Mouse (Mus musculus) forebrain, embryonic 10.5 days (tissue): ENCODE data around the gene Scyl1. TPM values are rescaled to one million over a fixed set of nuclear protein-coding genes. Genes with fewer than 3 reads are reported as not detected.

Source experiments
- DNase-seq: peaks from one replicate; pipeline ENCODE4 v3.0.0-alpha.2; 2017; ENCODE audit warnings: low spot score; ENCODE audit errors: extremely low spot score
- H3K27ac ChIP-seq: fragments of 300-500 bp; sonication (generic); 2 replicates; pipeline ENCODE4 v1.5.1; 2016; ENCODE audit warnings: mild to moderate bottlenecking
- H3K27me3 ChIP-seq: fragments of 300-500 bp; sonication (generic); 2 replicates; pipeline ENCODE4 v1.6.1; 2016; ENCODE audit warnings: mild to moderate bottlenecking; ENCODE audit not compliant: poor library complexity, severe bottlenecking
- H3K36me3 ChIP-seq: fragments of 300-500 bp; sonication (generic); replicated peaks from 2 replicates; pipeline ENCODE4 v1.6.1; 2016; ENCODE audit warnings: mild to moderate bottlenecking, moderate library complexity
- H3K4me1 ChIP-seq: fragments of 300-500 bp; sonication (generic); 2 replicates; pipeline ENCODE4 v1.6.1; 2016
- H3K4me3 ChIP-seq: fragments of 300-500 bp; sonication (generic); 2 replicates; pipeline ENCODE4 v1.5.1; 2016; ENCODE audit warnings: mild to moderate bottlenecking, moderate library complexity
- H3K9me3 ChIP-seq: fragments of 300-500 bp; sonication (generic); 2 replicates; pipeline ENCODE4 v1.6.1; 2016; ENCODE audit warnings: mild to moderate bottlenecking, moderate library complexity
- WGBS: fragments of 180-500 bp; shearing (Covaris S2); methylation state at CpG from one replicate; pipeline ENCODE4 v1.1.7; 2016; 5-methylcytosine and 5-hydroxymethylcytosine counted together
- polyA plus RNA-seq: library from polyadenylated mRNA; unstranded; fragments of >200 nt; fragmentation: Nextera tagmentation; extraction: Ambion mirVana; gene quantifications from 2 replicates; pipeline ENCODE4 v1.2.1, GENCODE M21; 2016

The Scyl1 gene
- polyA plus RNA-seq, 1 experiment from 2014 or later: 64.6 TPM

DNA sequence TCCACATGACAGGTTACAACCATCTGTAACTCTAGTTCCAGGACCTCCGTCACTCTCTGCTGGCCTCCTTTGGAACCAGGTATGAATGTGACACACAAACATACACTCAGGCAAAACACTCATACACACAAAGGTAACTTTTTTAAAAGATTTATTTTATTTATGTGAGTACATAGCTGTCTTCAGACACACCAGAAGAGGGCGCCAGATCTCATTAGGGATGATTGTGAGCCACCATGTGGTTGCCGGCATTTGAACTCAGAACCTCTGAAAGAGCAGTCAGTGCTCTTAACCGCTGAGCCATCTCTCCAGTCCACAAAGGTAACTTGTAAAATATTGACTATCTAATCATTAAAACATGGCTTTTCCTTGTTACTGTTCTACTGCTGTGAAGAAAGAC lies 20.1 kb upstream of the Scyl1 start:
- no peak overlapping the region for H3K27ac ChIP-seq
- no peaks in the 10 kb centered on the region for H3K27me3 ChIP-seq
- H3K4me1 ChIP-seq: peaks cover 23% of the 10 kb centered on the region
- no peaks in the 10 kb centered on the region for H3K9me3 ChIP-seq
- H3K36me3 ChIP-seq: peaks cover 18% of the 10 kb centered on the region
- WGBS: 80% methylated on average over 4 of the region's 4 CpGs
- H3K4me3 ChIP-seq: no peak overlapping the region
- no peak for DNase-seq

- WGBS: 74% methylated on average over 5 of the region's 5 CpGs
- Histone ChIP-seq H3K27ac (no peak overlapping the region), H3K9me3 (no peaks in the 10 kb centered on the region), H3K36me3 (no peaks in the 10 kb centered on the region), H3K4me1 (peaks cover 13% of the 10 kb centered on the region), H3K27me3 (no peaks in the 10 kb centered on the region), H3K4me3 (no peak overlapping the region)
- DNase-seq: no peak
Measured at GRCm38 (mm10) chr19:5789066-5789465, 17.8 kb upstream of the Scyl1 start.

- H3K4me1 ChIP-seq: peaks cover 10% of the 10 kb centered on the region
- H3K9me3 ChIP-seq: no peaks in the 10 kb centered on the region
- H3K27ac ChIP-seq: no peak overlapping the region
- no peaks in the 10 kb centered on the region for H3K27me3 ChIP-seq
- no peak overlapping the region for H3K4me3 ChIP-seq
- DNase-seq: no peak
- no peaks in the 10 kb centered on the region for H3K36me3 ChIP-seq
- WGBS: 85% methylated on average over 7 of the region's 7 CpGs
Measured at GRCm38 (mm10) chr19:5788620-5789019, 17.4 kb upstream of the Scyl1 start.

GRCm38 (mm10) chr19:5787920-5788319 lies 16.7 kb upstream of the Scyl1 start:
- WGBS: 89% methylated on average over 7 of the region's 7 CpGs

GRCm38 (mm10) chr19:5787128-5787635 lies 16.0 kb upstream of the Scyl1 start:
- Histone ChIP-seq H3K9me3 (no peaks in the 10 kb centered on the region), H3K36me3 (no peaks in the 10 kb centered on the region), H3K4me1 (peaks cover 10% of the 10 kb centered on the region), H3K27me3 (no peaks in the 10 kb centered on the region), H3K4me3 (no peak overlapping the region), H3K27ac (no peak overlapping the region)
- 17% methylated on average over 8 of the region's 8 CpGs for WGBS
- peak; percentile 83 for DNase-seq

More at GRCm38 (mm10) chr19:5787920-5788319, 16.7 kb upstream of the Scyl1 start:
- Histone ChIP-seq H3K27me3 (no peaks in the 10 kb centered on the region), H3K4me1 (peaks cover 10% of the 10 kb centered on the region), H3K4me3 (no peak overlapping the region), H3K27ac (no peak overlapping the region), H3K36me3 (no peaks in the 10 kb centered on the region), H3K9me3 (no peaks in the 10 kb centered on the region)
- no peak for DNase-seq

- peaks cover 10% of the 10 kb centered on the region for H3K4me1 ChIP-seq
- H3K9me3 ChIP-seq: no peaks in the 10 kb centered on the region
- DNase-seq: peak; percentile 87
- H3K27me3 ChIP-seq: no peaks in the 10 kb centered on the region
- 14% methylated on average over 12 of the region's 12 CpGs for WGBS
- peak overlapping the region; percentile 30; the same call in 1 of the 2 replicates for H3K27ac ChIP-seq
- H3K36me3 ChIP-seq: no peaks in the 10 kb centered on the region
- H3K4me3 ChIP-seq: peak overlapping the region; percentile 12; the same call in 1 of the 2 replicates
Measured at GRCm38 (mm10) chr19:5786441-5787114, 15.4 kb upstream of the Scyl1 start.

DNA sequence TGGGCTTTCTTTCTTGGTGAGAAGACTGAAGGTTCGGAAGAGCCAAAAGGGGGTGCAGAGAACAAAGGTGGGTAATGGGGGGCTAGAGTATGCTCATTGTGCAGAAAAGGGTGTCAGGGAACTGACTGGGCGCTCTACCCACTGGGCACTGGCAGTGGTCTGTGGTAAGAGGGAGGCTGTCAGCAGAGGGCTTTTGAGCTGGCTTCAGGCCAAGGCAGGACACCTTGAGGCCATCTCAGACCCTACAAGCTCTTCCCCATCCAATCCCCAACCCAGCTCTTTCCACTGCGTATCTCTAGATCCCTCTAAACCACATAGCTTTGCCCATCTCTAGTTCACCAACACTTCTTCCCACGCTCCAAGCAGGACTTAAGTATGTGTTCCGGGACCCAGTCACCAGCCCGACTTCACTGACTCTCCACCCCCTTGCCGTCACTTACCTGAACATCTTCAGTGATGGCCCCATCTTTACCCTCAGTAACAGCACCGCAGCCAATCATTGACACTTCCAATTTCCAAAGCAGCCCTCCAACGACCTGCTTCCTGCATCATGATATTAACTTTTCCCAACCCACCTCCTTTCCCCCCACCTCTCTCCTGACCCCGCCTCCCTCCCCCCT lies 13.8 kb upstream of the Scyl1 start:
- Histone ChIP-seq H3K36me3 (no peaks in the 10 kb centered on the region), H3K27ac (no peak overlapping the region), H3K4me1 (peaks cover 10% of the 10 kb centered on the region), H3K9me3 (no peaks in the 10 kb centered on the region), H3K4me3 (no peak overlapping the region), H3K27me3 (no peaks in the 10 kb centered on the region)
- no peak for DNase-seq
- 73% methylated on average over 10 of the region's 10 CpGs for WGBS

DNA sequence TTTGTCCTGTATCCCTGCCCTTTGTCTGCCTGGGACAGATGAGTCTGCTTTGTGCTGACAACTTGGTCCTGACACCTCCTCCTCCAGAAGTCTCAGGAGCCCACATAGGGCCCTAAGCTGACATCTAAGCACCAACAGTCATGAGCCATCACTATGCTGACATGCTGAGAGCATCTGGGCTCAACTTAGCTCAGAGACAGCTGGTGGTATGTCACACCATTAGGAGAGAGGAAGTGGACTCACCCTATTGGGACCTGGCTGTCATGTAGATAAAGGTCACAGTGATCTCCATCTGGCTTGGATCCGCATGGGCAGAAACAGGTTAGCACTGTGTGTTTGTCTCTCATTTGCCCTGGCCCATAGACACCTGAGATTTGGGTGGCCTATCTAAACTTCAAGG lies 10.9 kb upstream of the Scyl1 start:
- no peak for DNase-seq
- WGBS: 93% methylated on average over 1 of the region's 1 CpGs
- H3K27ac ChIP-seq: no peak overlapping the region

GRCm38 (mm10) chr19:5781532-5781931 lies 10.3 kb upstream of the Scyl1 start:
- Histone ChIP-seq H3K27ac (no peak overlapping the region), H3K4me1 (peaks cover under 1% of the 10 kb centered on the region; the same call in 1 of the 2 replicates), H3K27me3 (no peaks in the 10 kb centered on the region), H3K4me3 (no peak overlapping the region), H3K9me3 (no peaks in the 10 kb centered on the region), H3K36me3 (no peaks in the 10 kb centered on the region)
- WGBS: 90% methylated on average over 6 of the region's 6 CpGs
- no peak for DNase-seq

More for the DNA sequence above, 10.9 kb upstream of the Scyl1 start:
- Histone ChIP-seq H3K4me3 (no peak overlapping the region), H3K4me1 (peaks cover 5% of the 10 kb centered on the region), H3K36me3 (no peaks in the 10 kb centered on the region), H3K9me3 (no peaks in the 10 kb centered on the region), H3K27me3 (no peaks in the 10 kb centered on the region)

- Histone ChIP-seq H3K9me3 (no peaks in the 10 kb centered on the region), H3K36me3 (no peaks in the 10 kb centered on the region), H3K27ac (no peak overlapping the region), H3K4me1 (no peaks in the 10 kb centered on the region), H3K27me3 (no peaks in the 10 kb centered on the region), H3K4me3 (no peak overlapping the region)
- 69% methylated on average over 7 of the region's 7 CpGs for WGBS
- no peak for DNase-seq
Measured at GRCm38 (mm10) chr19:5780203-5780602, 9.0 kb upstream of the Scyl1 start.

- no peaks in the 10 kb centered on the region for H3K36me3 ChIP-seq
- H3K4me1 ChIP-seq: no peaks in the 10 kb centered on the region
- H3K27me3 ChIP-seq: no peaks in the 10 kb centered on the region
- WGBS: 50% methylated on average over 8 of the region's 8 CpGs
- no peak overlapping the region for H3K27ac ChIP-seq
- DNase-seq: no peak
- no peaks in the 10 kb centered on the region for H3K9me3 ChIP-seq
- no peak overlapping the region for H3K4me3 ChIP-seq
Measured at GRCm38 (mm10) chr19:5778312-5778711, 7.1 kb upstream of the Scyl1 start.

DNA sequence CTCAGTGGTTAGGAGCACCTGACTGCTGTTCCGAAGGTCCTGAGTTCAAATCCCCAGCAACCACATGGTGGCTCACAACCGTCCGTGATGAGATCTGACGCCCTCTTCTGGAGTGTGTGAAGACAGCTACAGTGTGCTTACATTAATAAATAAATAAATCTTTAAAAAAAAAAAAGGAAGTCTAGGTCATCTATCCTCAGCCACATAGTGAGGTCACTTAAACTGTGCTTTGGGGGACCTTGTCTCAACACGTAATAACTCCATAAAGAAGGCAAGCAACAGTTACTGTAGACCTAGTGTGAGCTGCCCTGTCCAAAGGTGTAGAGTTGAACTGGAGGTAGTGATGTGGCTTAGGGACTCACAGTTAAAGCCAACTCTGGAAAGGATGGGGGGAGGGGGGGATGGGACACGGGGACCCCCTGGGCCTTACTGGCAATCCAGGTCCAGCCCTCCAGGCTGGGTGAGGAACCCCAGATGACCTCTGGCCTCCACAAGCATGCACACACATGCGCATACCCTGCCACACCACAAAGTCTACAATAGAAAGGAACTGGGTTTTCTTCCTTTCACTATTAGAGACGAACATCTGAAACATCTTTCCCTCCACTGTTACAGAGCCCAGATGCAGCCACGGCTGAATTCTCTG lies 6.3 kb upstream of the Scyl1 start:
- WGBS: 84% methylated on average over 9 of the region's 9 CpGs
- H3K27me3 ChIP-seq: no peaks in the 10 kb centered on the region
- H3K9me3 ChIP-seq: no peaks in the 10 kb centered on the region
- no peaks in the 10 kb centered on the region for H3K36me3 ChIP-seq
- no peak for DNase-seq
- H3K4me1 ChIP-seq: no peaks in the 10 kb centered on the region
- H3K4me3 ChIP-seq: no peak overlapping the region
- H3K27ac ChIP-seq: no peak overlapping the region

DNA sequence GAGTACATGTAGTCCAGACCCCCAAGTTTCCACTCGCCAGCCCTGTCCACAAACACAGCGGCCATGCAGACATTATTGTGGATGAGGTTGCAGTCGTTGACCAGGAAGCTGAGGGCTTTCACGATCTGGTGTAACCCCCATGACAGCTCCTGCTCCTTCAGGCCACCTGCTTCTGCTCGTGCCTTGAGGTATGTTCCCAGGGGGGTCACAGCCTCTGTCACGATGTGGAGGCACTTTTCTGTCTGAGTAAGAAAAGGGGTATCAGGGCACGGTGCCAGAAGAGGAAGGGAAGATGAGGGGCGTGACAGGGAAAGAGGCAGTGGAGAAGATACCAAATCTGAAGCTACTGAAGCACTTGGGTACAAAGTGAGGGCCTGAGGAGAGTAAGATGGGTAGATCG lies 908 bp downstream of the Scyl1 start:
- peaks cover 24% of the 10 kb centered on the region for H3K4me1 ChIP-seq
- no peaks in the 10 kb centered on the region for H3K27me3 ChIP-seq
- no peaks in the 10 kb centered on the region for H3K9me3 ChIP-seq
- H3K27ac ChIP-seq: peak overlapping the region; percentile 93
- DNase-seq: no peak
- peak overlapping the region; percentile 83 for H3K4me3 ChIP-seq
- 66% methylated on average over 9 of the region's 9 CpGs for WGBS
- peaks cover 50% of the 10 kb centered on the region for H3K36me3 ChIP-seq
